Mouse (Mus musculus): ENCODE data around the gene Sgip1. TPM values are rescaled to one million over a fixed set of nuclear protein-coding genes. Genes with fewer than 3 reads are reported as not detected.

Sgip1 gene
- polyA plus RNA-seq, 1 experiment from 2014 or later = 7.8 TPM

Other genes with a start within 250 kb of the Sgip1 start
- 0.90 and 0.98 TPM in 2 replicates for gene Tctex1d1, start 237.3 kb downstream of the Sgip1 start, polyA plus RNA-seq (2015; fragmentation: Nextera tagmentation; extraction: Ambion mirVana)

Data from lung, embryonic 15.5 days (tissue).